10 mouse cellular contexts compared by ENCODE assay signal in the genomic region with DNA sequence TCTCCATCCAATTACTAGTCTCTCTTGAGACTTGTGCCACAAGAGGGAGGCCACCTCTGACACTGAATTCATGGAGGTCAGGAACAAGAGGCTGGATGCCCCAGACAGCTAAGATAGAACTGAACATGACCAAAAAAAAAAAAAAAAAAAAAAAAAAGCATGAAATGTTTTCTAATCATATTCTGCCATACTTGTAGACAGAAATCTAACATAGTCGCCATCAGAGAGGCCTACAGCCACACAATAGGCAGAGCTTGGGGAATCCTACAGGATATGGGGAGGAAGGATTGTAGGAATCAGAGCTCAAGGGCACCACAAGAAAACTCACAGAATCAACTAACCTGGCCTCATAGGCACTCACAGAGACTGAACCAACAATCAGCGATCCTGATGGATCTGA. TPM values are rescaled to one million over a fixed set of nuclear protein-coding genes. Genes with fewer than 3 reads are reported as not detected.
DNase-seq lines count a peak whose midpoint lies in the region; ATAC-seq and TF ChIP-seq lines count a peak whose summit lies in the region.
"Had no signal": no experiment of that assay in that cellular context is flagged by ENCODE, and none has a peak within 500 bp of the region (broad histone marks: within the 10 kb centered on the region; RNA-seq: fewer than 3 reads in every experiment).

No protein-coding gene starts in this region.

- H3K9me3 ChIP-seq in hindbrain, embryonic 12.5 days (replicated peaks), result no peaks in the 10 kb centered on the region
- no peaks in the 10 kb centered on the region for H3K9me3 ChIP-seq in hindbrain, embryonic 11.5 days (ENCODE audit: control insufficient read depth, low read length)
- peaks cover 4% of the 10 kb centered on the region; the same call in 1 of the 2 replicates for H3K9me3 ChIP-seq in ES-E14 (ENCODE audit: control insufficient read depth, insufficient read depth, low read depth, low read length)
- no peaks in the 10 kb centered on the region for H3K9me3 ChIP-seq in embryonic facial prominence, embryonic 13.5 days
- no peaks in the 10 kb centered on the region for H3K9me3 ChIP-seq in liver, embryonic 12.5 days (replicated peaks)

- H3K4me3 ChIP-seq in hindbrain, embryonic 12.5 days, result no peak overlapping the region
- H3K4me3 ChIP-seq in hindbrain, embryonic 11.5 days (ENCODE audit: low read depth, low read length), result no peak overlapping the region
- H3K4me3 ChIP-seq in ES-E14 (ENCODE audit: insufficient read depth in 1 of 2, low read depth in 1 of 2, low read length in 2 of 2, poor library complexity in 1 of 2, severe bottlenecking in 1 of 2), result no peak overlapping the region
- H3K4me3 ChIP-seq in embryonic facial prominence, embryonic 13.5 days, result peak overlapping the region; percentile 69; the same call in 1 of the 2 replicates
- peak overlapping the region; percentile 71 for H3K4me3 ChIP-seq in liver, embryonic 12.5 days

- 0 out of 2 replicates have a peak, but pooled peaks cover 8% of the 10 kb centered on the region for H3K27me3 ChIP-seq in hindbrain, embryonic 12.5 days
- H3K27me3 ChIP-seq in hindbrain, embryonic 11.5 days (ENCODE audit: control insufficient read depth, insufficient read depth, low read length), result no peaks in the 10 kb centered on the region
- H3K27me3 ChIP-seq in embryonic facial prominence, embryonic 13.5 days, result no peaks in the 10 kb centered on the region
- H3K27me3 ChIP-seq in liver, embryonic 12.5 days (replicated peaks), result no peaks in the 10 kb centered on the region
- H3K27me3 ChIP-seq: Patski had no signal

- peak overlapping the region; percentile 78 for H3K4me2 ChIP-seq in hindbrain, embryonic 12.5 days (replicated peaks)
- no peak overlapping the region for H3K4me2 ChIP-seq in hindbrain, embryonic 11.5 days (replicated peaks; ENCODE audit: low read depth, low read length)
- H3K4me2 ChIP-seq in embryonic facial prominence, embryonic 13.5 days, result peak overlapping the region; percentile 80
- peak overlapping the region; percentile 92 for H3K4me2 ChIP-seq in liver, embryonic 12.5 days

- no peak for ATAC-seq in hindbrain, embryonic 12.5 days (ENCODE audit: low FRiP score)
- ATAC-seq in hindbrain, embryonic 11.5 days (ENCODE audit: low FRiP score), result no peak
- no peak for ATAC-seq in embryonic facial prominence, embryonic 13.5 days (ENCODE audit: insufficient number of reproducible peaks, insufficient read depth, low FRiP score, low TSS enrichment, low read depth)
- ATAC-seq in liver, embryonic 12.5 days, result no peak
- ATAC-seq in inflammation-experienced regulatory T-cells, adult 6 months, result no peak

- no peaks in the 10 kb centered on the region for H3K36me3 ChIP-seq in hindbrain, embryonic 12.5 days
- no peaks in the 10 kb centered on the region for H3K36me3 ChIP-seq in hindbrain, embryonic 11.5 days (ENCODE audit: control insufficient read depth, insufficient read depth, low read length)
- no peaks in the 10 kb centered on the region for H3K36me3 ChIP-seq in ES-E14 (ENCODE audit: control insufficient read depth, insufficient read depth, low read length, poor library complexity, severe bottlenecking)
- H3K36me3 ChIP-seq in embryonic facial prominence, embryonic 13.5 days, result peaks cover 6% of the 10 kb centered on the region
- H3K36me3 ChIP-seq in liver, embryonic 12.5 days, result peaks cover 8% of the 10 kb centered on the region

- 29% methylated on average over 2 of the region's 2 CpGs for WGBS in hindbrain, embryonic 12.5 days
- WGBS in hindbrain, embryonic 11.5 days, result 45% methylated on average over 2 of the region's 2 CpGs
- WGBS in embryonic facial prominence, embryonic 13.5 days, result 52% methylated on average over 2 of the region's 2 CpGs
- 44% methylated on average over 2 of the region's 2 CpGs for WGBS in liver, embryonic 12.5 days (ENCODE audit: insufficient replicate concordance)

- H3K9ac ChIP-seq in hindbrain, embryonic 12.5 days, result no peak overlapping the region
- no peak overlapping the region for H3K9ac ChIP-seq in hindbrain, embryonic 11.5 days (ENCODE audit: low read depth, low read length)
- no peak overlapping the region for H3K9ac ChIP-seq in ES-E14 (ENCODE audit: insufficient read depth, low read depth, low read length, poor library complexity, severe bottlenecking)
- no peak overlapping the region for H3K9ac ChIP-seq in embryonic facial prominence, embryonic 13.5 days
- H3K9ac ChIP-seq in liver, embryonic 12.5 days, result peak overlapping the region; percentile 81

- in situ Hi-C loops in ES-E14 (cut with MboI; ENCODE audit: low sequenced_read_pairs in 2 of 2, unreplicated experiment in 2 of 2), result no loop called here

- DNase-seq in hindbrain, embryonic 11.5 days (ENCODE audit: low spot score), result no peak
- no peak for DNase-seq in ES-E14 (ENCODE audit: low read depth, low spot score)
- DNase-seq in cerebellum, postnatal 36 days, result no peak
- no peak for DNase-seq in left cerebral cortex, adult 11 months (ENCODE audit: low spot score)
- DNase-seq: cerebellum, adult 11-12 months had no signal

- H3K4me1 ChIP-seq in hindbrain, embryonic 12.5 days, result 0 out of 2 replicates have a peak, but pooled peaks cover 9% of the 10 kb centered on the region
- no peaks in the 10 kb centered on the region for H3K4me1 ChIP-seq in hindbrain, embryonic 11.5 days (replicated peaks; ENCODE audit: control insufficient read depth, insufficient read depth, low read length)
- no peaks in the 10 kb centered on the region for H3K4me1 ChIP-seq in ES-E14 (ENCODE audit: control insufficient read depth in 2 of 2, insufficient read depth in 2 of 2, low read length in 2 of 2, poor library complexity in 1 of 2)
- H3K4me1 ChIP-seq in embryonic facial prominence, embryonic 13.5 days, result peaks cover 7% of the 10 kb centered on the region; the same call in 1 of the 2 replicates
- peaks cover 25% of the 10 kb centered on the region for H3K4me1 ChIP-seq in liver, embryonic 12.5 days

- H3K27ac ChIP-seq in hindbrain, embryonic 12.5 days, result no peak overlapping the region
- no peak overlapping the region for H3K27ac ChIP-seq in hindbrain, embryonic 11.5 days (ENCODE audit: low read depth, low read length)
- no peak overlapping the region for H3K27ac ChIP-seq in ES-E14 (ENCODE audit: insufficient read depth, low read depth, low read length, poor library complexity, severe bottlenecking)
- no peak overlapping the region for H3K27ac ChIP-seq in embryonic facial prominence, embryonic 13.5 days
- peak overlapping the region; percentile 75 for H3K27ac ChIP-seq in liver, embryonic 12.5 days

TF ChIP-seq in ES-E14, 5 proteins besides CTCF, POLR2A, EP300 and RAD21:
- TF ChIP-seq ZNF384 (IDR thresholded peaks at IDR 0.05; ENCODE audit: low read depth, low read length), result 0 out of 2 replicates have a peak, but pooled peaks have one; percentile 8
- no peak for TF ChIP-seq CHD2 (IDR thresholded peaks at IDR 0.05; ENCODE audit: low read depth, low read length)

RNA-seq across cellular contexts. Expression of gene Casp8, which starts 0.5 kb away (rescaled TPM):
- polyA plus RNA-seq in hindbrain, embryonic 12.5 days (2016; fragmentation: Nextera tagmentation; extraction: Ambion mirVana), result 16.5 and 19.7 TPM in 2 replicates
- 12.3 and 16.8 TPM in 2 replicates for polyA plus RNA-seq in hindbrain, embryonic 11.5 days (2014; fragmentation: Nextera tagmentation; extraction: Ambion mirVana)
- 1.6 and 2.5 TPM in 2 replicates for total RNA-seq in ES-E14 (2012; rRNA removed)
- 31.2 and 35.5 TPM in 2 replicates for polyA plus RNA-seq in embryonic facial prominence, embryonic 13.5 days (2015; fragmentation: Nextera tagmentation; extraction: Ambion mirVana)
- 19.9 and 20.7 TPM in 2 replicates for polyA plus RNA-seq in liver, embryonic 12.5 days (2016; fragmentation: Nextera tagmentation; extraction: Ambion mirVana)
- polyA plus RNA-seq in inflammation-experienced regulatory T-cells, adult 6 months (2017; shearing (Covaris generic)), result 100 to 1,000 TPM; 161 to 182 (median 167) TPM

Comparison
In these comparisons a context has a peak if more than half of its experiments do, and no peak if none do; other contexts are left out.
1. H3K4me3 ChIP-seq: peak in embryonic facial prominence, embryonic 13.5 days (single experiment) and liver, embryonic 12.5 days (single experiment); none in hindbrain, embryonic 12.5 days (single experiment), hindbrain, embryonic 11.5 days (single experiment) and ES-E14 (0 of 2).